Mouse (Mus musculus): ENCODE measurements around the gene Runx3. TPM values are rescaled to one million over a fixed set of nuclear protein-coding genes. Genes with fewer than 3 reads are reported as not detected.

Gene Runx3
- polyA plus RNA-seq, 3 experiments from 2014 or later = 9.2 to 26.5 (median 11.1) TPM

DNA sequence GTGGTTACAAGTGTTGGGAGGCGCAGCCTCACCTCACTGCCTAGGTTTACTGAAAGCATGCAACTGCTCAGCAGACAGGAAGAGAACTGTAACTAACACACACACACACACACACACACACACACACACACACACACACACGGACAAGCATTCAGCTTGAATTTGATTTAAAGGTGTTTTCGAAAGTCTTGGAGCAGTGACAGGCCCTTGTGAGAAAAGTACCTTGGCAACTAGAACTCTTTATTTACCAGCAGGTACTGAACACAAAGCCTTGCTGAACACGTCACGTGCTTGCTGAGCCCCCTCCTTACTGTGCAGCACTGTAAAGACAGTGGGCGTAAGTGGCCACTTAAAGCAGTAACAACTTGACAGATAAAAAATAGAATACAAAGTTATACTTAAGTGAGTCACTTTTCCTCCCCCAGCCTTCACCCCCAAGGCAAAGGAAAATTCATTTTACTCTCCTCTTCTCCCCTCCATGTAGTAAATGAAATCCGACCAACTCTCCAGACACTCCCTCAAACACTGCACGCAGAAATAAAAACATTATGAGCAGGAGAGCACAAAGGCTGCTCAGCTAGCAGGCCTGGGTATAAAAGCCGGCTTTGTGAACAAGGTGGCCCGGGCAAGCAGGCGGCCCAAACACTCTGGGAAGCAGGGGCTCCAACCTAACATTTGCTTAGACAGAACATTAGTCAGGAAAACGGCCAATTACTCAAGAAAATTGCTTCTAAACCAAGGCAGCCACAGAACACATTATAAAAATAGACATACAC, 101.4 kb downstream of the Runx3 start:
- ATAC-seq = no peak

DNA sequence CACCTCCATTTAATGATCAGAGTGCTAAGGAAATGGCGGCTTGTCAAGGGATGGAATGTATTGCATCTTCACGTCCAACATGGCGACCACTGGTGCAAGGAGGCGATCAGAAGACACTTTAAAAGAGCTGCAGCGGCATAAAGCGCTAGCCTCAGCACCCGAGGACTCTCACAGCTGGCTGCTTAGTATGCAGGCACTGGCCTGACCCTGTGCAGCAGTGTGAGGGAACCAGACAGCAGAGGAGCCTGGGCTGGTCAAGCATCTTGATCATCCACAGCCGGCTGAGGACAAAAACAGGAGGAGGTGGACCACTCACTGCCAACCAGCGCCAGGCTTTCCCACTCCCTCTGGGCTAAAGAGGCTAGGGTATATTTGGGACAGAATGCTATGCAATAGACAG, 103.4 kb downstream of the Runx3 start:
- ATAC-seq = no peak

GRCm38 (mm10) chr4:135226008-135226667, 105.7 kb downstream of the Runx3 start:
- ATAC-seq = no peak

Other genes with a start within 250 kb of the Runx3 start
- 100 to 1,000 TPM; 542 to 558 (median 542) TPM for gene Tmem50a, start 205.6 kb upstream of the Runx3 start, polyA plus RNA-seq (2017; shearing (Covaris generic))
- gene Rsrp1, start 197.1 kb upstream of the Runx3 start, polyA plus RNA-seq (2017; shearing (Covaris generic)) = 100 to 1,000 TPM; 184 to 307 (median 297) TPM
- gene Syf2, start 189.8 kb upstream of the Runx3 start, polyA plus RNA-seq (2017; shearing (Covaris generic)) = 100 to 1,000 TPM; 206 to 224 (median 212) TPM
- gene Clic4, start 152.2 kb downstream of the Runx3 start, polyA plus RNA-seq (2017; shearing (Covaris generic)) = 1 to 10 TPM; 3.9 to 7.5 (median 6.4) TPM
- gene Srrm1, start 232.7 kb downstream of the Runx3 start, polyA plus RNA-seq (2017; shearing (Covaris generic)) = 100 to 1,000 TPM; 191 to 279 (median 247) TPM